Mouse (Mus musculus) lung, embryonic 16.5 days (tissue): ENCODE results near the gene Cmtm7. TPM values are rescaled to one million over a fixed set of nuclear protein-coding genes. Genes with fewer than 3 reads are reported as not detected.
A peak's percentile ranks its signal among the peaks of the same experiment; 100 is the strongest.

Source experiments
- ATAC-seq: fragments of 200-750 bp; cut with Nextera tagmentation; 2 replicates; pipeline ENCODE4 v1.8.0; 2017; ENCODE audit warnings: low read depth, mild to moderate bottlenecking, moderate library complexity
- H3K27ac ChIP-seq: fragments of 300-500 bp; sonication (generic); 2 replicates; pipeline ENCODE4 v1.5.1; 2014; ENCODE audit warnings: mild to moderate bottlenecking, control low read depth, low read length
- H3K27me3 ChIP-seq: fragments of 300-500 bp; sonication (generic); 2 replicates; pipeline ENCODE4 v1.6.1; 2014; ENCODE audit warnings: low read depth, low read length, mixed read lengths; ENCODE audit not compliant: control insufficient read depth, insufficient read depth
- H3K36me3 ChIP-seq: fragments of 300-500 bp; sonication (generic); 2 replicates; pipeline ENCODE4 v1.6.1; 2014; ENCODE audit warnings: low read length; ENCODE audit not compliant: control insufficient read depth, insufficient read depth
- H3K4me1 ChIP-seq: fragments of 300-500 bp; sonication (generic); replicated peaks from 2 replicates; pipeline ENCODE4 v1.6.1; 2014; ENCODE audit warnings: low read length, mixed read lengths; ENCODE audit not compliant: control insufficient read depth, insufficient read depth
- H3K4me2 ChIP-seq: fragments of 300-500 bp; sonication (generic); 2 replicates; pipeline ENCODE4 v1.6.1; 2014; ENCODE audit warnings: low read depth, low read length, control low read depth
- H3K4me3 ChIP-seq: fragments of 300-500 bp; sonication (generic); 2 replicates; pipeline ENCODE4 v1.5.1; 2014; ENCODE audit warnings: mild to moderate bottlenecking, low read length, control low read depth
- H3K9ac ChIP-seq: fragments of 300-500 bp; sonication (generic); 2 replicates; pipeline ENCODE4 v1.6.1; 2014; ENCODE audit warnings: low read length, control low read depth
- H3K9me3 ChIP-seq: fragments of 300-500 bp; sonication (generic); 2 replicates; pipeline ENCODE4 v1.6.1; 2016; ENCODE audit warnings: low read length; ENCODE audit not compliant: control insufficient read depth
- WGBS: fragments of 180-500 bp; shearing (Covaris S2); extraction: QIAGEN DNeasy Blood & Tissue Kit; methylation state at CpG from one replicate; pipeline ENCODE4 v1.1.7; 2014; 5-methylcytosine and 5-hydroxymethylcytosine counted together
- polyA plus RNA-seq: library from polyadenylated mRNA; unstranded; fragments of >200 nt; fragmentation: Nextera tagmentation; extraction: Ambion mirVana; gene quantifications from 2 replicates; pipeline ENCODE4 v1.2.1, GENCODE M21; 2015

Cmtm7 gene
- polyA plus RNA-seq, 1 experiment from 2014 or later = 78.1 TPM

GRCm38 (mm10) chr9:114799498-114800107 lies 17.9 kb upstream of the Cmtm7 start:
- Histone ChIP-seq H3K27me3 (no peaks in the 10 kb centered on the region), H3K9me3 (no peaks in the 10 kb centered on the region), H3K27ac (no peak overlapping the region), H3K9ac (no peak overlapping the region), H3K4me3 (no peak overlapping the region), H3K36me3 (no peaks in the 10 kb centered on the region; the same call in 1 of the 2 replicates), H3K4me1 (peaks cover 4% of the 10 kb centered on the region), H3K4me2 (no peak overlapping the region)
- no peak for ATAC-seq
- WGBS = 46% methylated on average over 10 of the region's 10 CpGs

GRCm38 (mm10) chr9:114798845-114799244 lies 17.2 kb upstream of the Cmtm7 start:
- H3K4me1 ChIP-seq = peaks cover 3% of the 10 kb centered on the region; the same call in 1 of the 2 replicates
- H3K36me3 ChIP-seq = no peaks in the 10 kb centered on the region; the same call in 1 of the 2 replicates
- no peak overlapping the region for H3K4me3 ChIP-seq
- H3K9ac ChIP-seq = no peak overlapping the region
- ATAC-seq = no peak; the same call in 1 of the 2 replicates
- no peaks in the 10 kb centered on the region for H3K9me3 ChIP-seq
- H3K27me3 ChIP-seq = no peaks in the 10 kb centered on the region
- 28% methylated on average over 6 of the region's 6 CpGs for WGBS
- H3K27ac ChIP-seq = no peak overlapping the region
- no peak overlapping the region for H3K4me2 ChIP-seq

- Histone ChIP-seq H3K36me3 (no peaks in the 10 kb centered on the region; the same call in 1 of the 2 replicates), H3K9ac (no peak overlapping the region), H3K4me1 (peaks cover 3% of the 10 kb centered on the region; the same call in 1 of the 2 replicates), H3K27me3 (no peaks in the 10 kb centered on the region), H3K4me3 (no peak overlapping the region), H3K27ac (no peak overlapping the region), H3K9me3 (no peaks in the 10 kb centered on the region), H3K4me2 (no peak overlapping the region)
- 49% methylated on average over 11 of the region's 11 CpGs for WGBS
- ATAC-seq = peak; percentile 77
Measured at GRCm38 (mm10) chr9:114797329-114798004, 15.8 kb upstream of the Cmtm7 start.

GRCm38 (mm10) chr9:114796473-114797050 lies 14.9 kb upstream of the Cmtm7 start:
- Histone ChIP-seq H3K4me2 (no peak overlapping the region), H3K36me3 (no peaks in the 10 kb centered on the region; the same call in 1 of the 2 replicates), H3K4me3 (no peak overlapping the region), H3K27me3 (no peaks in the 10 kb centered on the region), H3K27ac (no peak overlapping the region), H3K9ac (no peak overlapping the region), H3K4me1 (peaks cover 3% of the 10 kb centered on the region; the same call in 1 of the 2 replicates), H3K9me3 (no peaks in the 10 kb centered on the region)
- WGBS = 37% methylated on average over 11 of the region's 11 CpGs
- no peak for ATAC-seq

- 68% methylated on average over 4 of the region's 4 CpGs for WGBS
- no peak overlapping the region for H3K27ac ChIP-seq
- ATAC-seq = no peak
- no peak overlapping the region for H3K4me3 ChIP-seq
- no peaks in the 10 kb centered on the region for H3K9me3 ChIP-seq
- 0 out of 2 replicates have a peak, but pooled peaks cover 3% of the 10 kb centered on the region for H3K4me1 ChIP-seq
- no peak overlapping the region for H3K4me2 ChIP-seq
- H3K36me3 ChIP-seq = no peaks in the 10 kb centered on the region; the same call in 1 of the 2 replicates
- no peaks in the 10 kb centered on the region for H3K27me3 ChIP-seq
- no peak overlapping the region for H3K9ac ChIP-seq
Measured at GRCm38 (mm10) chr9:114794491-114794890, 12.8 kb upstream of the Cmtm7 start.

- Histone ChIP-seq H3K27ac (no peak overlapping the region), H3K9ac (no peak overlapping the region), H3K36me3 (no peaks in the 10 kb centered on the region; the same call in 1 of the 2 replicates), H3K4me1 (0 out of 2 replicates have a peak, but pooled peaks cover 3% of the 10 kb centered on the region), H3K4me2 (no peak overlapping the region), H3K27me3 (no peaks in the 10 kb centered on the region), H3K4me3 (no peak overlapping the region), H3K9me3 (no peaks in the 10 kb centered on the region)
- ATAC-seq = no peak
- 87% methylated on average over 9 of the region's 9 CpGs for WGBS
Measured at GRCm38 (mm10) chr9:114793764-114794295, 12.2 kb upstream of the Cmtm7 start.

- 75% methylated on average over 8 of the region's 8 CpGs for WGBS
- Histone ChIP-seq H3K36me3 (no peaks in the 10 kb centered on the region; the same call in 1 of the 2 replicates), H3K9me3 (no peaks in the 10 kb centered on the region), H3K4me2 (no peak overlapping the region), H3K27me3 (no peaks in the 10 kb centered on the region), H3K4me3 (no peak overlapping the region), H3K4me1 (0 out of 2 replicates have a peak, but pooled peaks cover 6% of the 10 kb centered on the region), H3K9ac (no peak overlapping the region), H3K27ac (no peak overlapping the region)
- ATAC-seq = no peak
Measured at GRCm38 (mm10) chr9:114789989-114790388, 8.3 kb upstream of the Cmtm7 start.

GRCm38 (mm10) chr9:114789557-114789956 lies 7.9 kb upstream of the Cmtm7 start:
- H3K36me3 ChIP-seq = no peaks in the 10 kb centered on the region; the same call in 1 of the 2 replicates
- no peak for ATAC-seq

GRCm38 (mm10) chr9:114788697-114789096 lies 7.0 kb upstream of the Cmtm7 start:
- no peaks in the 10 kb centered on the region for H3K9me3 ChIP-seq
- ATAC-seq = no peak
- 82% methylated on average over 8 of the region's 8 CpGs for WGBS

More at GRCm38 (mm10) chr9:114789557-114789956, 7.9 kb upstream of the Cmtm7 start:
- Histone ChIP-seq H3K4me2 (no peak overlapping the region), H3K4me1 (0 out of 2 replicates have a peak, but pooled peaks cover 6% of the 10 kb centered on the region), H3K4me3 (no peak overlapping the region), H3K27ac (no peak overlapping the region), H3K9me3 (no peaks in the 10 kb centered on the region), H3K27me3 (no peaks in the 10 kb centered on the region), H3K9ac (no peak overlapping the region)
- WGBS = 62% methylated on average over 7 of the region's 7 CpGs

More at GRCm38 (mm10) chr9:114788697-114789096, 7.0 kb upstream of the Cmtm7 start:
- no peak overlapping the region for H3K4me3 ChIP-seq
- no peak overlapping the region for H3K27ac ChIP-seq
- H3K4me1 ChIP-seq = 0 out of 2 replicates have a peak, but pooled peaks cover 6% of the 10 kb centered on the region
- H3K4me2 ChIP-seq = no peak overlapping the region
- H3K36me3 ChIP-seq = no peaks in the 10 kb centered on the region
- no peaks in the 10 kb centered on the region for H3K27me3 ChIP-seq
- H3K9ac ChIP-seq = no peak overlapping the region
